Mouse (Mus musculus): Measurements from ENCODE around the gene AU015836. TPM values are rescaled to one million over a fixed set of nuclear protein-coding genes. Genes with fewer than 3 reads are reported as not detected.

Gene AU015836
- total RNA-seq (2021) (not detected), polyA plus RNA-seq (2012; rRNA removed) (not detected in 2 replicates)
- long read RNA-seq, result 0 reads

DNA sequence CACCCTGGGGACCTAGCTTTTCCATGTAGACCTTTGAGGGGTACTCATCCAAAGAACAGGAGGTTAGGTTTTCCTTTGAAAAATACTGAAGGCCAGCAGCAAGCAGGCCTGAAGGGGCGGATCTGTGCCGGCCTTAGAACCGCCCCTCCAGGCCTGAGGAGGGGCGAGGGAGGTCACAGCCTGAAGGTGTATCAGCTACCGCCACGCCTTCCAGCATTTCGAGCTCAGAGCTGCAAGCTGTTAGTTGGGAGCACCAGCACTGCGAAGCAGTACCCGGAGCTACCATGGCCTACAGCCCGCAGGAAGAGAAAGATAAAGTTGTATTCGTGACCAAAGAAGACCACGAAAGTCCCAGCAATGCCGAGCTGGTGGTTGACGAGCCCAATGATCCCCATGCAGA is at the start of gene AU015836:
Gene AU015836 (plus strand): TSS at position 216 of the 400 bp plus-strand sequence.
- Histone ChIP-seq H3K79me2 (replicated peaks; ENCODE audit: control insufficient read depth, insufficient read depth, low read length) (no peaks in the 10 kb centered on the region), H3K27ac (no peak within 1 kb of the TSS), H3K36me3 (ENCODE audit: control insufficient read depth, insufficient read depth, low read length) (no peaks in the 10 kb centered on the region), H3K4me1 (ENCODE audit: control insufficient read depth, insufficient read depth, low read length) (no peaks in the 10 kb centered on the region), H3K4me3 (no peak within 1 kb of the TSS), H3K9ac (ENCODE audit: low read depth, low read length) (no peak within 1 kb of the TSS), H3K27me3 (ENCODE audit: control insufficient read depth, insufficient read depth, low read length) (no peaks in the 10 kb centered on the region)
- no peak for DNase-seq
- WGBS, result 64% methylated on average over 14 of the region's 14 CpGs
- intact Hi-C loops (cut with DNase I), result no loop called here
- TF ChIP-seq POLR2A (IDR thresholded peaks at IDR 0.05; ENCODE audit: insufficient read depth, low read depth, low read length) (no peak), EP300 (IDR thresholded peaks at IDR 0.05; ENCODE audit: insufficient read depth, low read depth, low read length) (no peak), CTCF (IDR thresholded peaks at IDR 0.05) (no peak)

DNA sequence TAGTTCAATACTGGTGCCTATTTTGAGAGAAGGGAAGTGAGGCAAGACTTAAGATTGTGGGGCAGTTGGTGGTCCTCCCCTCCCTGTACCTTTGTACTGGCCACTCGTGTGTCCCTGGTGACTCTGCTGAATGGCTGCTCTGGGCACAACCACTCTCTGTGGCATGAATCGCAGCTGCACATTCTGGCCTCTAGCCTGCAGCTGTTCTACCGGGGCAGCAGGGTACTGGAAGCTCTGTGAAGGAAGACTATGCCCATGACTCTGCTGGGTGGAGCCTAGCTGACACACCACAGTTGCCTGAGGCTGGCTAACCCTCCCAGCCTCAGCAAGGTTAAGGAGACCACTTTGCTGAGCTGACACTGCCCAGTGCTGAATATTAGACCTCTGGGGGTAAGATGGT is 49.4 kb upstream of the AU015836 start:
- DNase-seq, result no peak
- H3K4me3 ChIP-seq, result no peak overlapping the region
- no peak overlapping the region for H3K9ac ChIP-seq (ENCODE audit: low read depth, low read length)
- WGBS, result 65% methylated on average over 3 of the region's 3 CpGs
- no peaks in the 10 kb centered on the region for H3K36me3 ChIP-seq (ENCODE audit: control insufficient read depth, insufficient read depth, low read length)
- no peak overlapping the region for H3K27ac ChIP-seq
- intact Hi-C loops (cut with DNase I), result no loop called here
- H3K4me1 ChIP-seq (ENCODE audit: control insufficient read depth, insufficient read depth, low read length), result no peaks in the 10 kb centered on the region
- no peaks in the 10 kb centered on the region for H3K79me2 ChIP-seq (replicated peaks; ENCODE audit: control insufficient read depth, insufficient read depth, low read length)
- no peaks in the 10 kb centered on the region for H3K27me3 ChIP-seq (ENCODE audit: control insufficient read depth, insufficient read depth, low read length)
- TF ChIP-seq EP300 (IDR thresholded peaks at IDR 0.05; ENCODE audit: insufficient read depth, low read depth, low read length) (no peak), CTCF (IDR thresholded peaks at IDR 0.05) (no peak), POLR2A (IDR thresholded peaks at IDR 0.05; ENCODE audit: insufficient read depth, low read depth, low read length) (no peak)

DNA sequence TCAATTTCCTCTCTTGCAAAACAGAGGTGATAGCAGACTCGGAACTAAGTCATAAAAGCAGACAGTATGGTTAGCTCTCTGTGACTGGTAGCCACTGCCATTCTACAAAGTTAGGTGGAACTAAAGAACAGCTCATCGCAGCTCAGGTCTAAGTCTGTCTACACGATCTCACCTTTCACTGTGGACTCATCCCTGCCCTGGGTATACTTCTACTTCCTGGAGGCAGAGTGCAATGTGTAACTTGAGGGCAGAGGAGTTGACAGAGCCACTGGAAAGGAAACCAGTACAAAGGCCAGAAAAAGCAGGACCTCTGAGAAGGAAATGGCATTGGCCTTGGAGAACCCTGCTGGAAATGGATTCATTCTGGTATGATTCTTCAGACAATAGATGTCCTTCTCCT is 40.1 kb upstream of the AU015836 start:
- WGBS, result 66% methylated on average over 3 of the region's 3 CpGs
- Histone ChIP-seq H3K36me3 (ENCODE audit: control insufficient read depth, insufficient read depth, low read length) (no peaks in the 10 kb centered on the region), H3K4me3 (no peak overlapping the region), H3K27ac (no peak overlapping the region), H3K4me1 (ENCODE audit: control insufficient read depth, insufficient read depth, low read length) (no peaks in the 10 kb centered on the region), H3K9ac (ENCODE audit: low read depth, low read length) (no peak overlapping the region), H3K79me2 (replicated peaks; ENCODE audit: control insufficient read depth, insufficient read depth, low read length) (no peaks in the 10 kb centered on the region), H3K27me3 (ENCODE audit: control insufficient read depth, insufficient read depth, low read length) (no peaks in the 10 kb centered on the region)
- intact Hi-C loops (cut with DNase I), result no loop called here
- no peak for TF ChIP-seq POLR2A (IDR thresholded peaks at IDR 0.05; ENCODE audit: insufficient read depth, low read depth, low read length)
- TF ChIP-seq CTCF (IDR thresholded peaks at IDR 0.05), result no peak
- TF ChIP-seq EP300 (IDR thresholded peaks at IDR 0.05; ENCODE audit: insufficient read depth, low read depth, low read length), result no peak
- DNase-seq, result no peak

DNA sequence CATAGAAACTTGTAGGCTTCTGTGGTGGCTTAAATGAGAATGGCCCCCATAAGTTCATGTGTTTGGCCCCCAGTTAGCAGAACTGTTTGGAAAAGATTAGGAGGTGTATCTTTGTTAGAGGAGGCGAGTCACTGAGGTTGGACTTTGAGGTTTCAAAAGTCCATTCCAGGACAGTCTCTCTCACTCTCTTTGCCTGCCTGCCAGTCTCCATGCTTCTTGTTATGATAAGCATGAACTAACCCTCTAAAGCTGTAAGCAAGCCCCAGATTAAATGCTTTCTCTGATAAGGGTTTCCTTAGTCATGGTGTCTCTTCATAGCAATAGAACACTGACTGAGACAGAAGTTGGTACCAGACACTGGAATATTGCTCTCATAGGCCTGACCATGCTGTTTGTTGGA is 39.7 kb upstream of the AU015836 start:
- no peak overlapping the region for H3K9ac ChIP-seq (ENCODE audit: low read depth, low read length)
- H3K27ac ChIP-seq, result no peak overlapping the region
- TF ChIP-seq CTCF (IDR thresholded peaks at IDR 0.05) (no peak), EP300 (IDR thresholded peaks at IDR 0.05; ENCODE audit: insufficient read depth, low read depth, low read length) (no peak), POLR2A (IDR thresholded peaks at IDR 0.05; ENCODE audit: insufficient read depth, low read depth, low read length) (no peak)
- H3K36me3 ChIP-seq (ENCODE audit: control insufficient read depth, insufficient read depth, low read length), result no peaks in the 10 kb centered on the region
- H3K4me3 ChIP-seq, result no peak overlapping the region
- no peaks in the 10 kb centered on the region for H3K27me3 ChIP-seq (ENCODE audit: control insufficient read depth, insufficient read depth, low read length)
- no peak for DNase-seq
- H3K79me2 ChIP-seq (replicated peaks; ENCODE audit: control insufficient read depth, insufficient read depth, low read length), result no peaks in the 10 kb centered on the region
- H3K4me1 ChIP-seq (ENCODE audit: control insufficient read depth, insufficient read depth, low read length), result no peaks in the 10 kb centered on the region
- intact Hi-C loops (cut with DNase I), result no loop called here
- 78% methylated on average over 1 of the region's 1 CpGs for WGBS

DNA sequence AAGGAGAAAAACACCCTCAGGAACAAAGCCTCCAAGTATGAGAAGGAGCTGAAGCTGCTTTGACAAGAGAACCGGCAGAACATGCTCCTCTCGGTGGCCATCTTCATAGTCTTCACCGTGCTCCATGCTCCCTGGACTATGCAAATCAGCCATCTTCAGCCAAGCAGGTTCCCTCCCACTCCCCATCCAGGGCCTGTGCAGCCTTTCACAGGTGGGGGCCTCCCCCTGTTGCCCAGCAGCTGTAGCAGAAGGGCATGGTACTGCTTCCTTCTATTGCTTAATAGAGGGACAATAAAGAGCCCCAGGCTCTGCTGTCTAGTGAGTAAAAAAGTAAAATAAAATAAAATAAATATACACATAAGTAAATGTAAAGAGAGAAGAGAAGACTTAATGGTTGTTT is 36.8 kb upstream of the AU015836 start:
- H3K9ac ChIP-seq (ENCODE audit: low read depth, low read length), result no peak overlapping the region
- no peak overlapping the region for H3K27ac ChIP-seq
- H3K79me2 ChIP-seq (replicated peaks; ENCODE audit: control insufficient read depth, insufficient read depth, low read length), result no peaks in the 10 kb centered on the region
- no peaks in the 10 kb centered on the region for H3K27me3 ChIP-seq (ENCODE audit: control insufficient read depth, insufficient read depth, low read length)
- WGBS, result 72% methylated on average over 3 of the region's 3 CpGs
- H3K36me3 ChIP-seq (ENCODE audit: control insufficient read depth, insufficient read depth, low read length), result no peaks in the 10 kb centered on the region
- H3K4me3 ChIP-seq, result no peak overlapping the region
- TF ChIP-seq POLR2A (IDR thresholded peaks at IDR 0.05; ENCODE audit: insufficient read depth, low read depth, low read length) (no peak), EP300 (IDR thresholded peaks at IDR 0.05; ENCODE audit: insufficient read depth, low read depth, low read length) (no peak)
- H3K4me1 ChIP-seq (ENCODE audit: control insufficient read depth, insufficient read depth, low read length), result no peaks in the 10 kb centered on the region
- no peak for DNase-seq
- intact Hi-C loops (cut with DNase I), result no loop called here

DNA sequence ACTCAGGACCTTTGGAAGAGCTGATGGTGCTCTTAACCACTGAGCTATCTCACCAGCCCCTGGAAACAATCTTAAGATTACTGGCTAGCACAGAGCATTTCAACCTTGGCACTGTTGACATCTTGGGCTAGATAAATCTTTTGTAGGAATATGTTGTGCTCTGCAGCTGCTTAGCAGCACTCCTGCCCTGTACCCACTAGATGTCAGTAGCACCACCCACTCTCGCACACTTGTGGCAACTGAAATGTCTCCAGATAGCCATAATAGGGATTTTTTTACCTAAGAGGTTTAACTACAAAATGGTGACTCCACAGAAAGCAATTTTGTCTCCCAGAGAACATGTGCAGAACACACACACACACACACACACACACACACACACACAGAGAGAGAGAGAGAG is 11.7 kb upstream of the AU015836 start:
- no peak overlapping the region for H3K27ac ChIP-seq
- no peaks in the 10 kb centered on the region for H3K79me2 ChIP-seq (replicated peaks; ENCODE audit: control insufficient read depth, insufficient read depth, low read length)
- H3K4me3 ChIP-seq, result no peak overlapping the region
- no peaks in the 10 kb centered on the region for H3K27me3 ChIP-seq (ENCODE audit: control insufficient read depth, insufficient read depth, low read length)
- no peak overlapping the region for H3K9ac ChIP-seq (ENCODE audit: low read depth, low read length)
- H3K4me1 ChIP-seq (ENCODE audit: control insufficient read depth, insufficient read depth, low read length), result no peaks in the 10 kb centered on the region
- 39% methylated on average over 1 of the region's 1 CpGs for WGBS
- DNase-seq, result peak in 1 of 2 experiments; percentile 8
- TF ChIP-seq CTCF (IDR thresholded peaks at IDR 0.05) (peak; percentile 66), POLR2A (IDR thresholded peaks at IDR 0.05; ENCODE audit: insufficient read depth, low read depth, low read length) (no peak)
- intact Hi-C loops (cut with DNase I), result loop anchor here (5.0 kb wide), 1 partner anchor 76 kb away; no protein-coding TSS in a partner anchor
- no peaks in the 10 kb centered on the region for H3K36me3 ChIP-seq (ENCODE audit: control insufficient read depth, insufficient read depth, low read length)

All from heart, adult 2 months (tissue).